Mouse (Mus musculus) liver, embryonic 13.5 days (tissue): ENCODE results near the gene Srprb. TPM values are rescaled to one million over a fixed set of nuclear protein-coding genes. Genes with fewer than 3 reads are reported as not detected.

Source experiments
- ATAC-seq: fragments of 200-750 bp; cut with Nextera tagmentation; 2 replicates; pipeline ENCODE4 v1.8.0; 2017; ENCODE audit warnings: low read depth, mild to moderate bottlenecking, moderate number of reproducible peaks, moderate library complexity
- DNase-seq: peaks from one replicate; pipeline ENCODE4 v3.0.0; 2022
- H3K27ac ChIP-seq: fragments of 300-500 bp; sonication (generic); 2 replicates; pipeline ENCODE4 v1.5.1; 2015; ENCODE audit warnings: moderate library complexity, mild to moderate bottlenecking, inconsistent platforms
- H3K27me3 ChIP-seq: fragments of 300-500 bp; sonication (generic); 2 replicates; pipeline ENCODE4 v1.6.1; 2015; ENCODE audit warnings: mild to moderate bottlenecking, inconsistent platforms
- H3K36me3 ChIP-seq: fragments of 300-500 bp; sonication (generic); 2 replicates; pipeline ENCODE4 v1.6.1; 2015; ENCODE audit warnings: mild to moderate bottlenecking, inconsistent platforms
- H3K4me1 ChIP-seq: fragments of 300-500 bp; sonication (generic); replicated peaks from 2 replicates; pipeline ENCODE4 v1.6.1; 2015; ENCODE audit warnings: inconsistent platforms
- H3K4me2 ChIP-seq: fragments of 300-500 bp; sonication (generic); 2 replicates; pipeline ENCODE4 v1.6.1; 2015; ENCODE audit warnings: inconsistent platforms, mild to moderate bottlenecking, moderate library complexity
- H3K4me3 ChIP-seq: fragments of 300-500 bp; sonication (generic); replicated peaks from 2 replicates; pipeline ENCODE4 v1.5.1; 2015; ENCODE audit warnings: mild to moderate bottlenecking, inconsistent platforms
- H3K9ac ChIP-seq: fragments of 300-500 bp; sonication (generic); 2 replicates; pipeline ENCODE4 v1.6.1; 2015; ENCODE audit warnings: mild to moderate bottlenecking, inconsistent platforms
- H3K9me3 ChIP-seq: fragments of 300-500 bp; sonication (generic); replicated peaks from 2 replicates; pipeline ENCODE4 v1.6.1; 2016; ENCODE audit warnings: inconsistent platforms
- WGBS: fragments of 180-500 bp; shearing (Covaris S2); methylation state at CpG from one replicate; pipeline ENCODE4 v1.1.7; 2015; ENCODE audit not compliant: insufficient replicate concordance; 5-methylcytosine and 5-hydroxymethylcytosine counted together
- polyA plus RNA-seq: library from polyadenylated mRNA; unstranded; fragments of >200 nt; fragmentation: Nextera tagmentation; extraction: Ambion mirVana; gene quantifications from 2 replicates; pipeline ENCODE4 v1.2.1, GENCODE M21; 2015

The Srprb gene
- polyA plus RNA-seq, 1 experiment from 2014 or later: 23.1 TPM

DNA sequence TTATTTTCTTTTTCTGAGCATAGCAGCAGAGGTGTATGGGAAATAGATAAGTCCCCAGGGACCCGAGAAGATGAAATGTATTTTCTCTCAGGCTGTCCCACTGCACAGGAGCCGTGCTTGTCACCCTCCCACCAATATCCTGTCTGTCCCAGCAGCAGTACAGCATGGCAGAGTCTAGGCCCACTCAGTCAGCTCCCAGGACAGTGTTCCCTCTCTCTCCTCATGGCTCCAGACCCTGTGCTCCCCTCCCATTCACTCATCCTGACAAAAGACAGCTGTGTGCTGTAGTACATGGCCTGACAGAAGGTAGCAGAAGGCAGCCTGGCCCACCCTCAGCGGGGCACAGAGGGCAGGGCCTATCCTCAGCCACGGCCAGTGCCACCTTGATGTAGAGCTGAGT is 58.1 kb downstream of the Srprb start:
- no peak for ATAC-seq
- Histone ChIP-seq H3K4me1 (no peaks in the 10 kb centered on the region), H3K9me3 (no peaks in the 10 kb centered on the region), H3K36me3 (no peaks in the 10 kb centered on the region), H3K27me3 (no peaks in the 10 kb centered on the region), H3K4me2 (no peak overlapping the region), H3K4me3 (no peak overlapping the region), H3K27ac (no peak overlapping the region), H3K9ac (no peak overlapping the region)
- no peak for DNase-seq
- WGBS: 53% methylated on average over 4 of the region's 4 CpGs

- H3K4me1 ChIP-seq: no peaks in the 10 kb centered on the region
- no peaks in the 10 kb centered on the region for H3K36me3 ChIP-seq
- no peak overlapping the region for H3K4me3 ChIP-seq
- no peak overlapping the region for H3K27ac ChIP-seq
- H3K9ac ChIP-seq: no peak overlapping the region
- H3K4me2 ChIP-seq: no peak overlapping the region
- DNase-seq: no peak
- no peaks in the 10 kb centered on the region for H3K27me3 ChIP-seq
- no peaks in the 10 kb centered on the region for H3K9me3 ChIP-seq
- ATAC-seq: no peak
- 87% methylated on average over 7 of the region's 7 CpGs for WGBS
These were observed 60.7 kb downstream of the Srprb start for GRCm38 (mm10) chr9:103141266-103141665.

- no peak overlapping the region for H3K4me2 ChIP-seq
- no peak overlapping the region for H3K4me3 ChIP-seq
- no peaks in the 10 kb centered on the region for H3K36me3 ChIP-seq
- H3K27ac ChIP-seq: no peak overlapping the region
- WGBS: 69% methylated on average over 6 of the region's 6 CpGs
- H3K27me3 ChIP-seq: no peaks in the 10 kb centered on the region
- no peak for DNase-seq
- H3K4me1 ChIP-seq: no peaks in the 10 kb centered on the region
- no peak for ATAC-seq
- H3K9ac ChIP-seq: no peak overlapping the region
- no peaks in the 10 kb centered on the region for H3K9me3 ChIP-seq
These were observed 61.6 kb downstream of the Srprb start for GRCm38 (mm10) chr9:103140384-103140783.

DNA sequence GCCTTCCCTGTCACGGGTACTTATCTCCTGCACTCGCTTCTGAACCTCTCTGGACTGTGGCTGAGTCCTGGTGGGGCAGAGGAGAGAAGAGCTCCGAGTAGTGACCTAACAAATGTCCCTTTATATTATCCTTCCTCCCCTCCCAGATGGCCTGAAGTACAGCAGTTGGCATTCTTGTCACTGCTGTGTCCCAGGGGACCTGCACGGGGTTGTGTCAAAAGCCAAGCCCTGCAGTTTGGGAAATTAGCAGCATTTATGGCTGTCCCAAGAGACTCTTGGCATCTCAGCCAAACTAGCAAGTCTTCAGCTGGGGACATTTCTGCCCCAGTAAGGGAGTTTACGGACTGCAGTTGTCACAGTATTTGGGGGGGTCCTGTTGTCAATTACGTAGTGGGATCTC is 62.5 kb downstream of the Srprb start:
- H3K4me1 ChIP-seq: no peaks in the 10 kb centered on the region
- no peak overlapping the region for H3K9ac ChIP-seq
- WGBS: 46% methylated on average over 6 of the region's 6 CpGs
- no peak overlapping the region for H3K27ac ChIP-seq
- H3K4me2 ChIP-seq: no peak overlapping the region
- H3K36me3 ChIP-seq: no peaks in the 10 kb centered on the region
- H3K4me3 ChIP-seq: no peak overlapping the region
- no peaks in the 10 kb centered on the region for H3K27me3 ChIP-seq
- no peak for DNase-seq
- ATAC-seq: no peak
- H3K9me3 ChIP-seq: no peaks in the 10 kb centered on the region

Other genes starting within 250 kb of the Srprb start
- gene Slco2a1, start 213.4 kb downstream of the Srprb start, polyA plus RNA-seq: 1.5 and 2.4 TPM in 2 replicates
- gene Rab6b, start 90.3 kb downstream of the Srprb start, polyA plus RNA-seq: 0.12 and 0.18 TPM in 2 replicates
- 3.5 and 9.4 TPM in 2 replicates for gene Gm20425, start 28.2 kb upstream of the Srprb start, polyA plus RNA-seq
- 3,275 and 3,335 TPM in 2 replicates for gene Trf, start 28.3 kb upstream of the Srprb start, polyA plus RNA-seq
- 40.7 and 41.2 TPM in 2 replicates for gene 1300017J02Rik, start 102.9 kb upstream of the Srprb start, polyA plus RNA-seq
- gene Topbp1, start 103.1 kb upstream of the Srprb start, polyA plus RNA-seq: 44.7 and 52.7 TPM in 2 replicates
- 60.4 and 75.0 TPM in 2 replicates for gene Cdv3, start 163.7 kb upstream of the Srprb start, polyA plus RNA-seq